Mouse (Mus musculus) lung, postnatal 0 days (tissue): ENCODE data around the gene Gprc5b. TPM values are rescaled to one million over a fixed set of nuclear protein-coding genes. Genes with fewer than 3 reads are reported as not detected.

Experiments
- ATAC-seq: fragments of 200-750 bp; cut with Nextera tagmentation; 2 replicates; pipeline ENCODE4 v1.8.0; 2017; ENCODE audit warnings: moderate library complexity
- DNase-seq: peaks from one replicate; pipeline ENCODE4 v3.0.0-alpha.2; 2016; ENCODE audit warnings: low spot score
- H3K27ac ChIP-seq: fragments of 300-500 bp; sonication (generic); 2 replicates; pipeline ENCODE4 v1.5.1; 2014; ENCODE audit warnings: antibody characterized with exemption, mild to moderate bottlenecking, low read length, mixed read lengths
- H3K27me3 ChIP-seq: fragments of 300-500 bp; sonication (generic); replicated peaks from 2 replicates; pipeline ENCODE4 v1.6.1; 2014; ENCODE audit warnings: low read length, mixed read lengths; ENCODE audit not compliant: insufficient read depth
- H3K36me3 ChIP-seq: fragments of 300-500 bp; sonication (generic); 2 replicates; pipeline ENCODE4 v1.6.1; 2014; ENCODE audit warnings: low read length, mixed read lengths; ENCODE audit not compliant: insufficient read depth
- H3K4me1 ChIP-seq: fragments of 300-500 bp; sonication (generic); 2 replicates; pipeline ENCODE4 v1.6.1; 2014; ENCODE audit warnings: antibody characterized with exemption, low read depth, low read length, mixed read lengths; ENCODE audit not compliant: insufficient read depth
- H3K4me2 ChIP-seq: fragments of 300-500 bp; sonication (generic); replicated peaks from 2 replicates; pipeline ENCODE4 v1.6.1; 2014; ENCODE audit warnings: low read depth, mild to moderate bottlenecking, low read length, moderate library complexity, mixed read lengths
- H3K4me3 ChIP-seq: fragments of 300-500 bp; sonication (generic); 2 replicates; pipeline ENCODE4 v1.5.1; 2014; ENCODE audit warnings: low read depth, low read length
- H3K9ac ChIP-seq: fragments of 300-500 bp; sonication (generic); replicated peaks from 2 replicates; pipeline ENCODE4 v1.6.1; 2014; ENCODE audit warnings: low read depth, mild to moderate bottlenecking
- H3K9me3 ChIP-seq: fragments of 300-500 bp; sonication (generic); 2 replicates; pipeline ENCODE4 v1.6.1; 2016; ENCODE audit warnings: low read length, mixed read lengths
- CTCF ChIP-seq: IDR thresholded peaks from 2 replicates; pipeline ENCODE4 v1.5.1; 2016; ENCODE audit warnings: antibody characterized with exemption, mild to moderate bottlenecking
- EP300 ChIP-seq: IDR thresholded peaks from 2 replicates; pipeline ENCODE4 v1.6.1; 2016; ENCODE audit warnings: antibody characterized with exemption, mild to moderate bottlenecking, control low read depth
- WGBS: fragments of 180-500 bp; shearing (Covaris S2); extraction: QIAGEN DNeasy Blood & Tissue Kit; methylation state at CpG from one replicate; pipeline ENCODE4 v1.1.7; 2014; 5-methylcytosine and 5-hydroxymethylcytosine counted together
- polyA plus RNA-seq: library from polyadenylated mRNA; unstranded; fragments of >200 nt; fragmentation: Nextera tagmentation; extraction: Ambion mirVana; gene quantifications from 2 replicates; pipeline ENCODE4 v1.2.1, GENCODE M21; 2015

Gene Gprc5b
- polyA plus RNA-seq, 1 experiment from 2014 or later: 2.7 TPM

- Histone ChIP-seq H3K9me3 (no peaks in the 10 kb centered on the region), H3K4me1 (no peaks in the 10 kb centered on the region), H3K4me2 (no peak overlapping the region), H3K36me3 (no peaks in the 10 kb centered on the region), H3K4me3 (no peak overlapping the region), H3K9ac (no peak overlapping the region), H3K27me3 (no peaks in the 10 kb centered on the region), H3K27ac (no peak overlapping the region)
- WGBS: 11% methylated on average over 1 of the region's 3 CpGs
- no peak for ATAC-seq
- DNase-seq: no peak
- no peak for TF ChIP-seq EP300
- no peak for TF ChIP-seq CTCF
Observed at GRCm38 (mm10) chr7:118964777-118965176, 30.2 kb downstream of the Gprc5b start.

- TF ChIP-seq CTCF (no peak), EP300 (no peak)
Observed at GRCm38 (mm10) chr7:118959209-118959608, 35.8 kb downstream of the Gprc5b start.

DNA sequence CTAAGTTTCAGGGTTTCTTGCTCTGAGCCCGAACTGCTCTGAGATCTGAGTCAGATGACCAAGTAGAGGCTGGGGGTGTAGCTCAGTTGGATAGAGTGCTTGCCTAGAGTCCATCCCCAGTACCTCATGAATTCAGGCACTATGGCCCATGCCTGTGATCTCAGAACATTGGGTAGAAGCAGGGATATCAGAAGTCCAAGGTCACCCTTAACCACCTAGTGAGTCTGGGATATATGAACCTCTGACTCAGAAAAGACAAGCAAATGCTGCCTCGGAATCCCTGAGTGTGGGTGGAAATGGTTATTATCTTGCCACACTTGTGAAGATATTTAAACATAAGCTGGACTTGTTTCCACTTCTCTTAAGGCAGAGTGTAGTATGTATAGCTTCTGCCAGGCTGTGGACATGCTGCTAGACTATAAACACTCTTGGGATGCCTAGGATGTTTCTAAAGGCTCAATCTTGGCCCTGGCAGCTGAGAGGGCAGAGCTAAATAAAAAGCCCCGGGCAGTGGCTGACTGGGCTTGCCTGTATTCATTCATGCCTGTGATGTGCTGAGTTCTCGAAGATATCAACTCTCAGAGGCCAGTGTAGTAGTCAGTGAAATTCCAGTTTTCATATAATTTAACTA lies 38.3 kb downstream of the Gprc5b start:
- TF ChIP-seq EP300: peak; percentile 40; the same call in 1 of the 2 replicates
- no peak for TF ChIP-seq CTCF
- Histone ChIP-seq H3K4me2 (no peak overlapping the region), H3K9ac (no peak overlapping the region), H3K36me3 (no peaks in the 10 kb centered on the region), H3K4me3 (no peak overlapping the region), H3K27me3 (no peaks in the 10 kb centered on the region), H3K4me1 (no peaks in the 10 kb centered on the region), H3K27ac (no peak overlapping the region), H3K9me3 (no peaks in the 10 kb centered on the region)
- DNase-seq: no peak
- 56% methylated on average over 4 of the region's 4 CpGs for WGBS
- peak; percentile 48; the same call in 1 of the 2 replicates for ATAC-seq

More at GRCm38 (mm10) chr7:118959209-118959608, 35.8 kb downstream of the Gprc5b start:
- H3K27me3 ChIP-seq: no peaks in the 10 kb centered on the region
- no peak overlapping the region for H3K27ac ChIP-seq
- DNase-seq: no peak
- WGBS: 74% methylated on average over 7 of the region's 7 CpGs
- H3K4me3 ChIP-seq: no peak overlapping the region
- H3K36me3 ChIP-seq: no peaks in the 10 kb centered on the region
- H3K9me3 ChIP-seq: no peaks in the 10 kb centered on the region
- ATAC-seq: no peak
- no peaks in the 10 kb centered on the region for H3K4me1 ChIP-seq
- H3K4me2 ChIP-seq: no peak overlapping the region
- no peak overlapping the region for H3K9ac ChIP-seq

- WGBS: 72% methylated on average over 1 of the region's 1 CpGs
- H3K4me2 ChIP-seq: no peak overlapping the region
- ATAC-seq: no peak
Observed at GRCm38 (mm10) chr7:118954968-118955367, 40.0 kb downstream of the Gprc5b start.

GRCm38 (mm10) chr7:118953626-118954282 lies 41.3 kb downstream of the Gprc5b start:
- Histone ChIP-seq H3K27me3 (no peaks in the 10 kb centered on the region), H3K4me2 (no peak overlapping the region), H3K4me3 (no peak overlapping the region), H3K4me1 (no peaks in the 10 kb centered on the region), H3K9ac (no peak overlapping the region), H3K27ac (no peak overlapping the region), H3K36me3 (no peaks in the 10 kb centered on the region), H3K9me3 (no peaks in the 10 kb centered on the region)
- 56% methylated on average over 11 of the region's 11 CpGs for WGBS
- DNase-seq (peak; percentile 16), ATAC-seq (peak; percentile 50; the same call in 1 of the 2 replicates)
- TF ChIP-seq EP300 (no peak), CTCF (no peak)

More at GRCm38 (mm10) chr7:118954968-118955367, 40.0 kb downstream of the Gprc5b start:
- no peaks in the 10 kb centered on the region for H3K36me3 ChIP-seq
- no peaks in the 10 kb centered on the region for H3K4me1 ChIP-seq
- DNase-seq: no peak
- no peak for TF ChIP-seq EP300
- no peak for TF ChIP-seq CTCF
- no peak overlapping the region for H3K4me3 ChIP-seq
- no peaks in the 10 kb centered on the region for H3K9me3 ChIP-seq
- H3K27me3 ChIP-seq: no peaks in the 10 kb centered on the region
- H3K27ac ChIP-seq: no peak overlapping the region
- H3K9ac ChIP-seq: no peak overlapping the region

- DNase-seq: no peak
- no peak overlapping the region for H3K27ac ChIP-seq
- no peaks in the 10 kb centered on the region for H3K36me3 ChIP-seq
- TF ChIP-seq CTCF (no peak), EP300 (no peak)
- no peaks in the 10 kb centered on the region for H3K27me3 ChIP-seq
- no peak overlapping the region for H3K4me3 ChIP-seq
- H3K9ac ChIP-seq: no peak overlapping the region
- no peaks in the 10 kb centered on the region for H3K4me1 ChIP-seq
- ATAC-seq: no peak
- 45% methylated on average over 7 of the region's 7 CpGs for WGBS
- H3K4me2 ChIP-seq: no peak overlapping the region
- H3K9me3 ChIP-seq: no peaks in the 10 kb centered on the region
Observed at GRCm38 (mm10) chr7:118949749-118950148, 45.3 kb downstream of the Gprc5b start.
